Mouse (Mus musculus) gastrocnemius, adult 8-10 months (tissue): ENCODE measurements around the gene Ube2m. TPM values are rescaled to one million over a fixed set of nuclear protein-coding genes. Genes with fewer than 3 reads are reported as not detected.
"Not testable (repeated sequence)": the region's sequence is repeated elsewhere in the genome, so short reads cannot be mapped to it uniquely, and the experiment has no call there.

ENCODE experiments used
- DNase-seq, 2 experiments: peaks; one replicate each; pipeline ENCODE4 v3.0.0; 2022; ENCODE audit warnings: low spot score in 2 of 2
- total RNA-seq, 4 experiments: library from RNA; stranded (reverse); gene quantifications; 2 replicates each; pipeline ENCODE4 v1.2.4; 2022

The Ube2m gene
- total RNA-seq: 100 to 1,000 TPM; 139 to 166 (median 147) TPM

DNA sequence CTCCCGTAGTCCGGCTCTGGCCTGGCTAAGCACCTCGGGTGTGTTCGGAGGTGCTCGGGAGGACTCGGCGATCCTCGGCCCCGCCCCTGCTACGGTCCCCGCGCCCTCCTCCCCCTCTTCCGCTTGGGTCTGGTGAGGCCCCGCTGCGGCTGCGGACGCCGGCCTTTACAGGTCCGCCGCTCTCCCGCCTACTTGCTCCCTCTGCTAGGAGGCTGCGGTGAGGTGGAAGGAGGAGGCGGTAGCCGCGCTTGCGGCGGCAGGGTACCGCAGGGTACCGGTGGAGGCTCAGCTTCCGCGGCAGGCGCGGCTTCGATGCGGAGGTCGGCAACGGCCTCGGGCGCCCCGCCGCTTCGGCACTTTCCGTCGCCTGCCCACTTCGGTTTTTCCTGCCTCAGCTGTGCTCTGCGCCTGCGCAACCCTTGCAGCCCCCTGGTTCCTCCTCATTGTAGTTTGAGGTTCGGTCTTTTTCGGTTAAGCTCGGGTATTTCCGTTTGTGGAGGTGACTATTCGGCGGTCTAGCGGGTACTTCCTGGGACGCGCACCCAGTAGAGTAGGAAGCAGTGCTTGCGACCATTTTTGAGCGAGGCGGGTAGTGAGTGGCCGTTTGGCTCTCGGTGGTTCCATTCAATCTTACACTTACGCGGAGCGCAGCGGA lies at the start of gene Ube2m:
TSS of gene Ube2m (minus strand) at position 375 of the 655 bp plus-strand sequence.
- peak; percentile 96 to 97 for DNase-seq

DNA sequence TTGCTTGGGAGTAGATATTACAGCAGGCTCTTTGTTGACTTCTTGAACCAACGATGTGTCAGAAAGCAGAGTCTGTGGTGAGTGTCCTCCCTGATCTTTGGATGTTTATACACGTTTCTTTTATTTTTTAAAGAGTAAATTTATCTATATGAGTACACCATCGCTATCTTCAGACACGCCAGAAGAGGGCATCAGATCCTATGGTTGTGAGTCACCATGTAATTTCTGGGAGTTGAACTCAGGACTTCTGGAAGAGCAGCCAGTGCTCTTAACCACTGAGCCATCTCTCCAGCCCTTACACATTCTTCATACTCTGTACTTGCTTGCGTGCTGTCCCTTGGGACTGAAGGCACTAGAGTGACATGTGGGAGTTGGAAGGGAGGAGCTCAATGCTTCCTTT lies 34.2 kb upstream of the Ube2m start:
- no peak for DNase-seq

DNA sequence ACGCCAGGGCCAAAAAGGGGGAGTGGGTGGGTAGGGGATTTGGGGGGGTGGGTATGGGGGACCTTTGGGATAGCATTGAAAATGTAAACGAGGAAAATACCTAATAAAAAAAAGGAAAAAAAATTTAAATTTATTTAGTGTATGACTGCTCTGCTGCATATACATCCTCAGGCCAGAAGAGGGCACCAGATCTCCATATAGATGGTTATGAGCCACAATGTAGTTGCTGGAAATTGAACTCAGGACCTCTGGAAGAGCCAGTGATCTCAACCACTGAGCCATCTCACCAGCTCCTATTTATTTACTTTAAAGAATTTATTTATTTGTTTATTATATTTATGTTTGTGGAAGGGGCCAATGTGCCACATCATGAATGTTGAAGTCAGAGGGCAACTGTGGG lies 25.3 kb upstream of the Ube2m start:
- not testable (repeated sequence) for DNase-seq

DNA sequence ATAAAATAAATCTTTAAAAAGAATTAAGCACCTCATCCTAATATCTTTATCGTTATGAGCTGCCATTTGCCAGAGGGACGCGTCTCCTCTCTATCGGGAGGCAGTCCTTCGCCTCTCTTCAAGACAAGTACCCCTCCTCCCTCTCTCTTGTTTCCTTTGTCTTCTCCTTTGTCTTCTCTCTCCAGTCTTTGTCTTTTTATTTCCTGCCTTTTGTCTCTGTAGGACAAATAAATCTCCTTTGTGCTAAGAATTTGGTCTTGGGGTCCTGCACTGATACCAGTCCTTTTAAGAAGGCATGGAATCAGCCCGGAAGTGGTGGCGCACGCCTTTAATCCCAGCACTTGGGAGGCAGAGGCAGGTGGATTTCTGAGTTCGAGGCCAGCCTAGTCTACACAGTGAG lies 21.5 kb upstream of the Ube2m start:
- no peak for DNase-seq

DNA sequence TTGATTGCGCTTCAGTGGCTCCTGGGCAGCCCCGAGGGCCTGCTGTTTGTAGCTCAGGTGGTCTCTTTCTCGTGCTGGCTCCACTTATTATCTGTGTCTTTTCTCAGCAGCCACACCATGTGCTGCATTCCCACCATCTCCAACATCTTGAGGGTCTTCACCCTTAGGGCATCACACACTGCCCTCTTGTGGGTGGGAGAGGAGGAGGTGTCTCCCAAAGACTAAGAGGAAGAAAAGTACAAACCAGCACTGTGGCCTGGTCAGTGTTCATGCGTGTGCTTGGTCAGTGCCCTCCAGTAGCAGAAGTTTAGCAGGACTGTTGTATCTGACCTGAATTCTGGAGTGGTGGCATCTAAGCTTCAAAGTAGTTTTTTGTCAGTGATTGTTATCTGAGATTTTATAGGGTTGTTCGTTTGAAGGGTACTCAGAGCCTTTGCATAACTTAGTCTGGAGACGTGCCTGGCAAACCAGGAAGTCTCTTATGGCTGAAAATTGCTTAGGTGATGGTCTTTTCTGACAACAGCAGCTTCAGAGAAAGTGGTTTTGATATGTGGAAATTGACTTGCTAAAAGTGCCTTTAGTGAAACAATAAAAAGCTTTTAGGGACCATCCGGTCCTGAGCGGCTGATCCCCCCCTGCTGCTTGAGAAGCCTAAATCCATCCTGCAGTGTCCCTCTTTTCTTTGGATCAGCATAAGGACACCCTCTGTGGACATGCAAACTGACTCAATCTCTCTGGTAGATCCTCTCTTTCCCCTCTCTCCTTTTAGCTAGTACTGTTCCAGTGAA lies 19.0 kb upstream of the Ube2m start:
- no peak for DNase-seq

DNA sequence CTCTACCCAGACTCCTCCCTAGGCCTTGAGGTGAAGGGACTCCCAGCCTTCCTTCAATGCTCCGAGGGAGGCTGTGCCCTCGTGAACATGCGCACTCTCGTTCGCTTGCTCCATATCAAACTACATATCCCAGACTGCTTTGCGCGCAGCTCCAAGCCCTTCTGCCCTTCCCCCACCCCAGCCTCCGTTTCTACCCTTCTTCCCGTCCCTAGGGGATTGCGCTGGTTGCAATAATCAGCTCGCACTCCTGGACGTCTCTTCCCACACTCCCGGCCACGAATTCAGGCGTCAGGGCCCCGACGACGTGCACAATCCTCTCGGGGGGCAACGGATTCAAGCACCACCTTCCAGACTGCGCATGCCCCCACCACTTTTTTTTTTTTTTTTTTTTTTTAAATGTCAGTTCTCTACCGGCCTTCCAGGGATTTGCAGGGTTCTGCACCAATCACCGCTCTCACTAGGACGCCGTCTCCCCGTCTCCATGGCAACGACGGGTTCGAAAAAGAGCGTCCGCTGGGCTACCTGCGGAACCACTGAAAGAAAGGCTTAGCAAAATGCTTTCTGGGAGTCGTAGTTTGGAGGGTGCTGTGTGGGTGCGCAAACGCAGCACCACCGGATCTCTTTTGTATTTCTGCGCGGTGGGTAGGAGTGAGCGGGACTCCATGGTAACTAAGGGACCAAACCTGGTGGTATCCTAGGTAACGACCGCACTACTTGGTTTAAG lies 16.4 kb upstream of the Ube2m start, which contains the start of gene Mzf1:
TSS of gene Mzf1 (minus strand) at position 478 of the 724 bp plus-strand sequence.
- DNase-seq: peak; percentile 84 to 87

DNA sequence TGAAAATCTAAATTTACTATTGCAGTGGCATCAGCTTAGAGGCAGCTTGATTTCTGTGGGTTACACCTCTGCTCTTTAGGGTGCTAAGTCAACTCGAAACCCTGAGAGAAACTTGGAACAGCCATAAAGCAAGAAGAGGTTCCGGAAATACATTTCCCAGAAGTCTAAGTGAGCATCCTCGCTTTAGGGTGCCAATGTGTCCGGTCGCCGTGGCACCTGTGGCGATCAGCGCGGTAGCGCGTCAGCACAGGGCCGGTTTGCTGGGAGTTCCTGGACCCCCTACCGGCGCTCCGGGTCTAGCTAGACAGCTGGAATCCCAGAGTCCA lies 15.8 kb upstream of the Ube2m start:
- DNase-seq: no peak

DNA sequence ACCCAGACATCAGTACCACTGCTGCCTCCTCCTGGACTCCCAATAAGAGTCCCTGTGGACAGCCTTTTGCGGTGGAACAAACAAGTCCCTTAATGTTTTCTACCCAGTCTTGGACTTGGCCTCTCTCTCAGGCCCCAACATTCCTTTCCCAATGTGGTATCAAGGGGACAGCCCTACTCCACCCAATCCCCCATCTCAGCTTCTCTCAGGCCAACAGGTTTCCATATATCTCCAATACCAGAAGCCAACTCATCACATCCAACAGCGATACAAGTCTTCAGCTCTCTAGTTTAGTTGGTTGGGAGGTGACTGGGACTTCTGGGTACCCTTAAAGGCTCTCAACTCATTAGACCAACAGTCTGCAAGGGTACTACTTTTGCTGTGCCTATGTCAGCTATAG lies 15.4 kb upstream of the Ube2m start:
- DNase-seq: no peak

DNA sequence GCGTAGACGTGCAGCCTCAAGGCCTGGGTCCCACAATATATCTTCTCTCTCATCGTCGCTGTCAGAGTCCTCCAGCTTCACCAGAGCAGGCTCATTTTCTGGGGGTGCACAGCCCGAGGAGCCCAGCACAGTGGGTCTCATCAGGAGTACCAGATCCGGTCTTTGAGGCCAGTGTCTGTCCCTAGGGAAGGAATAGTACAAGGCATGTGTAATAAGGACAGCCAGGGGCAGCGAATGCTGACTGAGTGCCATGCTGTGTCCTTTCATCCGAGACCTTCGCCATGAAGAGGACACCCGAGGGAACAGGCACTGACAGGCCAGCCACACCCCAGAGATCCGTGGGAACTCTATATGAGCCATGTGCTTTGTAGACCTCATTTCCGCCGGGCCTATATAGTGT lies 14.9 kb upstream of the Ube2m start:
- DNase-seq: no peak

DNA sequence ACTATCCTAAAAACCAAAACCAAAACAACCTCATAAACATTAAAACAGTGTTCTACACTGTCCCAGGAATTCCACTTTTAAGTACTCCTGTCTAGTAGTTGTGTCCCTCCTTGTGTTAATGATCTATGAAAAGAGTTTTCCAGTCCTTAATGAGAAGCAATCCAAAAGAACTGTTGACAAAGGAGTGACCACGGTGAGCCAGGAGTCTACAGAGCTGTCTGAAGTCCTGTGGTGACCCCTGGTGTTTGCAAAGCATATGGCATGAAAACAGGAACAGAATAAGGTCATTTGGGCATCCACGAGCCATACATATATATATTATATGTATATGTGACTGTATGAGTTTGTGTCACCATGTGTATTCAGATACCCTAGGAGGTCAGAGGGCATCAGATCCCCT lies 8.0 kb upstream of the Ube2m start:
- DNase-seq: no peak

DNA sequence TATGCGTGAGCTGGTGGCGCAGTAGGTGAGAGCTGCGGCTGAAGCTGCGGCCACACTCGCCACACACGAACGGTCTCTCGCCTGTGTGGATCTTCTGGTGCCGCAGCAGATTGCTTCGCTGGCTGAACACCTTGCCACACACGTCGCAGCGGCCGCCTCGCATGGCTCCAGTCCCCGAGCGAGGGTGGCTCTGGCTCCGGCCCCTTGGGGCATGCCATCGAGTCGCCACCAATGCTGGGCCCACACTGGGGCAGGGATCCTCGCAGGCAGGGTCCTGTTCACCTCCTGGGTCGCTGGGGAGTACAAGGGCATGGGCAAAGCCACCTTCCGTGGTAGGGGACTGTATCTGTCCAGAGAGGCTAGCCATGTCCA lies 6.2 kb upstream of the Ube2m start:
- DNase-seq: no peak

DNA sequence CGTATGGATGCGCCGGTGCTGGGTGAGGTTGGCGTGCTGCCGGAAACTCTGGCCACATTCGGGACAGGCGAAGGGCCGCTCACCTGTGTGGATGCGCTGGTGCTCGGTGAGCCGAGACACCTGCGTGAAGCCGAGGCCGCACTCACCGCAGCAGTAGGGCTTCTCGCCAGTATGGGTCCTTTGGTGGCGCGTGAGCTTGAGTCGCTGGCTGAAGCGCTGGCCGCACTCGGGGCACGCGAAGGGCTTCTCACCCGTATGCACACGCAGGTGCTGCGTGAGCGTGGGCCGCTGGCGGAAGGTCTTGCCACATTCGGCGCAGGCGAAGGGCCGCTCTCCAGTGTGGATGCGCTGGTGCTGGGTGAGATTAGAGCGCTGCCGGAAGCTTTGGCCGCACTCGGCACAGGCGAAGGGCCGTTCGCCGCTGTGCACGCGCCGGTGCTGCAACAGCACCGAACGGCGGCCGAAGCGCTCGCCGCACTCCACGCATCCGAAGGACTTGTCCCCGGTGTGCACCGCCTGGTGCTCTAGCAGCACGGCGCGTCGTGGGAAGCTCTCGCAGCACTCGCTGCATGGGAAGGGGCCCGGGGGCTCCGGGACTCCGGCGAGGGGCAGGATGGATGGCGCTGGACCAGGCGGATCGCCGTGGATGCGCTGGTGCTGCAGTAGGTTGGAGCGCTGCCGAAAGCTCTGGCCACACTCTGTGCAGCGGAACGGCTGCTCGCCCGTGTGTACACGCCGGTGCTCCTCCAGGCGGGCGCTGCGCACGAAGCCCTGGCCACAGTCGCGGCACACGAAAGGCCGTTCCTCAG lies 5.6 kb upstream of the Ube2m start:
- DNase-seq: no peak

DNA sequence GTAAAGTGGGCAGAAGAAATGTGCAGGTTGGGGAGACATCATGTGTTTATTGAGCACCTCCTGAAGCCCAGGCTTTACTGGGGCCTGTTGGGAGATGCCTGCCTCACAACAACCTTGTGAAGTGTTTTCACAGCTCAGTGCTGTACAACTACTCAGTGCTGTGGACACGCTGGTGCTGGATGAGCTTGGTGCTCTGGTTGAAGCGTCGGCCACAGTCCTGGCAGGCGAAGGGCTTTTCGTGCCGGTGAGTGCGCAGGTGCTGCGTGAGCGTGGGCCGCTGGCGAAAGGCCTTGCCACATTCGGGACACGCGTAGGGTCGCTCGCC lies 5.0 kb upstream of the Ube2m start:
- no peak for DNase-seq

DNA sequence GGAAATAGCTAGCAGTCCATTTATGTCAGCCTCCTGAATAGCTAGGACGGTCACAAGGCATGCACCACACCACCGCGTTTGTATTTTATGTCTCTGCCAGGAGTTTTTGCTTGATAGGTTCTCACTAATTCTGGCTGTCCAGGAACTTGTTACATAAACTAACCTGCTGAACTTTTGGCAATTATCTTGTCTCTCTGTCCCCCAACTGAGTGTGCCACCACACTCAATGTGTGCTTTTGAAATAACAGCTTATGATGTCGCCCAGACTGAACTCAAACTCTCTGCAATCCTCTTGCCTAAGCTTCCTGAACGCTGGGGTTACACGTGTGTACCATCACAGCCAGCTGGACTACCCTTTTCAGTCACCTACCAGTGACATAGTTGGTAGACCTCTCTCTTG lies 4.4 kb upstream of the Ube2m start:
- no peak for DNase-seq

DNA sequence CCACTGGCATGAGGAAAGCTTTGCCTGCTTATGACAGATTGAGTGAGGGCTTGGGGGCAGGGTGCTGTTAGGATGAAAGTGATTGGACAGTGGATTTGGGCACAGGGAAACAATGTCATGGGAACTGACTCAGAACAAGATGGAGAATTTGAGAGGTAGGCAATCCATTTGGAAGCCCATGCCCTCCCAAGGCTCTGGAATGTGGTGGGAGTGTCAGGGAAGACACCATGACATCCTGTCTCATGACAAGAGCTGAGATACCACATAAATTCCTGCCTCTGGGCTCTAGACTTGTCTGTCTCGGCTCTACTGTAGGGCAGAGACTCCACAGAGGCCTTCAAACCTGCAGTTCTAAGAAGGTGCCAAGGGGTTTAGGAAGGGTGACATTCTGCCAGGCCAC lies 3.2 kb upstream of the Ube2m start:
- no peak for DNase-seq

DNA sequence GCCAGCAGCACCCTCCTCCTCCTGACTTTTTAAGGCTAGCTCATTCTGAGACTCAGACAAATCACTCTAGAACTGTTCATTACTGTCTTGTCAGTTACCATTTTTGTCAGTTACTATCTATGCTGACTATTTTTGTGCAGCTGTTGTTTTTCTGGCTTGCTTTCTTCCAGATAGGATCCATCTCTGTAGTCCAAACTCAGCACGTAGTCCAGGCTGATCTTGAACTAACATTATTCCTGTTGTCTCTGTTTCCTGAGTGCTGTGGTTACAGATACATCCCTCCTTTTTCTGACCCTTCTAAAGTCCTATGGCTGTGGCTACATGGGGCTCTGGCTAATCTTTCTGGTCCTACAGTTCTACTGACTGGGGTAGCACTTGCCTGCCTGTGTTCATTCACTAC lies 1.1 kb upstream of the Ube2m start:
- DNase-seq: no peak

DNA sequence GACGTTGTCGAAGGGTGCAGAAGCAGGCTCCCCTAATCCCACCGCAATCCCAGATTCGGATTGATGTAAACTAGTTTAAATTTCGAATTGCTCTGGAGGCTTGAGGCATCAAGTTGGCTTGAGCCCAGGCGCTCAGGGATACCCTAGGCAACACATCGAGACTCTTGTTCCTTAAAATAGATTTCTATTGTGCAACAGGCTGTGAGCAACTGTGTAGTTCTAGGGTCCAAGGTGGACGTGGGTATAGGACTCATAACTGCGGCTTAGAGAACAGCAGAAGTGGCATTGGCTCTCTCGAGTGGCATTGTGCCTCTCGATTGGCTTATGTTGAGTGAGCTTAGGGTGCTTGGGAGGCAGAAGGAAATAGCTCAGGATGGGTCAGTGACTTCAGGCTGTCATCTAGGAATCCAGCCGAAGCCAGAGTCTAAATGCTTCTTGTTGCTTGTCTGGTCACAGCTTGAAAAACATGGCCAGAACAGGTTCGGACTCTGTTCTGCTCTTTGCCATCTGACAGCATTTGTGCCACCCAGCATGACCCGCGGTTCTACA lies 620 bp upstream of the Ube2m start:
- DNase-seq: no peak

DNA sequence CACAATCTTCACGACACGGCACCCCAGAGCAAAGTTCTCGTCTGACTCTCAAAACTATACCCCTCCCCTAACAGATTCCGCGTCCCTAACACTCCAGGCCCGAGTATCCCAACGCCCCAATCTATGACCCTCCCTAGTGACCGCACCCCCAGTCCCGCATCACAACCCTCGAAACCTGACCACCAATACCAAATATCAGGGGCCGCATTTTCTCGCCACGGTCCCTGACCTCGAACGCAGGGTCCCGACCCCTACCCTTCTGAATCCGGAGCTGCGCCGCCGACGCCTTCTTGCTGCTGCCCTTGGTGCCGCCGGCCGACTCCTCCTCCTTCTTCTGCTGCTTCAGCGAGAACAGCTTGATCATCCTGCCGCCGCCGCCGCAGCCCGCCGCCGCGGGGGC lies 709 bp downstream of the Ube2m start:
- no peak for DNase-seq

DNA sequence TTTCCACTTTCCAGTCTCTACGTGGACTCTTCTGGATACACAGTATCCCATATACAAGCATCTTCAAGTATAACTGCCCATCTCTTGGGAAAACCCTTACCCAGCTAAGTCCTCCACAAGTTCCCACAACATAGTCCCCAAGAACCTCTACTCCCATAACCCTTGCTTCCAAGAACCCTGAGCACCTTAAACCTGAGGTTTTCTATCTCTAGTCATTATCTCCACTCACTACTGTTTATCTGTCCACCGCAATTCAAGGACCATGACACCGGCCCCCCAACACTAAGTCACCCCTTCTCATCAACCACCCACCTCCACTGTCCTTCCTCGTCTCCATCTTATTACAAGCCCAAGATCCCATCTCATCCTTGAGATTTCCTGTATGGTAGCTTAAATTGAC lies 1.3 kb downstream of the Ube2m start:
- DNase-seq: no peak

DNA sequence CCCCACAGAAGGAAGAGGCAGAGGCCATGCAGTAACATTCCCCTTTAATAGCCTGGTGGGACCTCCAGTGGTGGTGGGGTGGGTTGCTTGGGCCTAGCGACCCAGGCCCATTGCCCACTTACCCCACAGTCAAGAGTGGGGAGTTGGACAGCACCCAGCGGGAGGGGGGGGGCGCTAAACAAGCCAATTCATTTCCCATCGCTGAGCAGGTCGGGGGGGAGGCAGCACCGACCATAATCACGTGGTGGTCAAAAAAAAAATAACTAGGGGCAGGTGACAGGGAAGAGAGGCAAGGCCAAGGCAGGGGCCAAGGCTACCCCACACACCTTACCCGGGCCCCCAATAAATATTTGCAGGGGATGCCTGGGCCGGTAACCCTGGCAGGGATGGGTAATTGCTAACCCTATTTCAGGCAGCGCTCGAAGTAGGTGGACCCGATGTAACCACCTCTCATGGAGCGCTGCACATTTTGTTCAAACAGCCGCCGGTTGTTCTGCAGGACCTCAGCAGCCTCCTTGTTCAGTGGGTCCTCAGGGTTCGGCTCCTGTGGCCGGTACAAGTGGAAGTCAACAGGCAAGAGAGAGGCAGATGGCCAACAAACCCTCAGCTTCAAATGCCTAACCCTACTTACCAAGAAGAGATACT lies 2.7 kb downstream of the Ube2m start:
- no peak for DNase-seq
